Mouse (Mus musculus) ES-Bruce4 (cell line): ENCODE measurements around the gene Cep164.

Experiments used
- CTCF ChIP-seq: IDR thresholded peaks from one replicate; pipeline ENCODE4 v1.8.1; 2011; ENCODE audit warnings: low read depth, low read length
- EP300 ChIP-seq: IDR thresholded peaks from 2 replicates; pipeline ENCODE4 v1.6.1; 2011; ENCODE audit warnings: low read depth, low read length; ENCODE audit not compliant: insufficient read depth

GRCm38 (mm10) chr9:45803070-45803774 lies 25.3 kb downstream of the Cep164 start:
- no peak for TF ChIP-seq CTCF
- TF ChIP-seq EP300 = no peak
